Mouse (Mus musculus): ENCODE measurements around the gene Fnip2.
"Not testable (repeated sequence)": the region's sequence is repeated elsewhere in the genome, so short reads cannot be mapped to it uniquely, and the experiment has no call there.

The Fnip2 gene

GRCm38 (mm10) chr3:79567703-79568362, at the start of gene Fnip2:
Gene Fnip2, minus strand, starts transcription at chr3:79567796.
- DNase-seq (ENCODE audit: low spot score), result peak; percentile 96

GRCm38 (mm10) chr3:79609886-79610285, 42.3 kb upstream of the Fnip2 start:
- DNase-seq (ENCODE audit: low spot score), result no peak

- no peak for DNase-seq (ENCODE audit: low spot score)
These were observed 27.9 kb upstream of the Fnip2 start for GRCm38 (mm10) chr3:79595468-79595867.

DNA sequence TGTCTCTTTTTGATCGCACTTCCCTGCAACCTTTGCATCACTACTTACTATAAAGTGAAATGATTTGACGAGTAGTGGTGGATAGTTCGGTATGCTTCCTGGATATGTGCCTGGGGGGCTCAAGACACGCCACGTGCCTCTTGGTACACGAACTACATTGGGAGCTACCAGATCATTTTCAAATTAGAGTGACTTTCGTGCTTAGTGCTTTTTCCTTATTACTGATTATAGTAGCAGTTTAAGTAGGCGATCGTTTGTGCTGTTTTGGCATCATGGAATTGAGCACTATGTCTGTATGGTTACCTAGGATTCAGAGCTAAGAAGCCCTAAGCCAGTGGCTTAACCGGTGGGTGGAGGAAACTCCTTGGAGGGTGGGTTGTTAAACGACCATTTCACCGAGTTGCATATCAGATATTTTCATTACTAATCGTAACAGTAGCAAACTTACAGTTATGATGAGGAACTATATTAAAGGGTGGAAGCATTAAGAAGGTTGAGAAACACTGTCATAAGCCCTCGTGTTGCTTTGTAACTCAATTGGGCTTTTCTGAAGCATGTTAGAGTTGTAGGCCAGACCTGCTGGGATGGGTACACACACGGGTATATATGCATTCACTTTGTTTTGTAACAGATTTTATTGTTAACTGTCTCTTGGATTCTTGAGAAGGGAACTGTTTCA, 24.3 kb upstream of the Fnip2 start:
- no peak for DNase-seq (ENCODE audit: low spot score)

DNA sequence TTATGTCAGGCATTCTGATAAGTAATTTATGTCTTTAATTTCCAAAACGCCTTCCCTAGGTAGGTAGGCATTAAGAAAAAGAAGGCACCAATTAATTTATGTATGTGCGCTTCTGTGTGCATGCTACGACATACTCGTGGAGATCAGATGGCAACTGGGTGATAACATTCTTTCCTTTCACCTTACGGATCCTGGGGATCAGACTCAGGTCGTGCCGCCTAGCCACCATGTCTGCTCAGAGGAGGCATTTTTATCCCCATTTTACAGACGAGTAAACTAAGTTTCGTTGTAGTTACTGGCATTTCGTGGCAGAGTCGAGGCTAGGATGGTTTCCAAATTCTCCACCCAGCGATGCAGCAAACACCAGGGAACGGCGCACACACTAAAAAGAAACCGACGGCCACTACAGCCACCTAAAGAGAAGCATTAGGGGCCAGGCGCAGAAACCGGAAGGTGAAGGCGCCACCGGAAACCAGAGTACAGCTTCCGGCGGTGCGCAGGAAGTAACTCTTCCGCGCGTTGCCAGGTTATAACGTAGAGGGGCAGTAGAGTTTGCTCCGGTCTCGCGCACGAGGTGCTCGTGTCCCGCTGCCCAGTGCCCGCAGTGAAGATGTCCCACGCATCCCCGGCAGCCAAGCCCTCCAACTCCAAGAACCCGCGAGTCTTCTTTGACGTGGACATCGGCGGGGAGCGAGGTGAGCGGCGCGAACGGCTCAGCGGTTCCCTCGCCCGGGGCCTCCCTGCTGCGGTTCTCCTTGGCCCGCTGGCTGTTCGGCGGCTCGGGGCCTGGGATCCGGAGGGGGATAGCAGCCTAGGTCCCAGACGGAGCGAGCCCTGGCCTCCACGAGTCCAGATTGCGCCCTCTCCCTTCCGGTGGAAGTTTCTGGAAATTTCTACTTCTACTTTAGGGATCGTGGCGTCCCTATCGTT, 23.5 kb upstream of the Fnip2 start, which contains the start of gene Ppid:
Gene Ppid (plus strand): TSS at position 480 of the 930 bp plus-strand sequence.
- DNase-seq (ENCODE audit: low spot score), result peak; percentile 90

- DNase-seq (ENCODE audit: low spot score), result peak; percentile 28
These were observed 22.1 kb upstream of the Fnip2 start for GRCm38 (mm10) chr3:79589671-79590070.

GRCm38 (mm10) chr3:79586804-79587203, 19.2 kb upstream of the Fnip2 start:
- peak; percentile 92 for DNase-seq (ENCODE audit: low spot score)

DNA sequence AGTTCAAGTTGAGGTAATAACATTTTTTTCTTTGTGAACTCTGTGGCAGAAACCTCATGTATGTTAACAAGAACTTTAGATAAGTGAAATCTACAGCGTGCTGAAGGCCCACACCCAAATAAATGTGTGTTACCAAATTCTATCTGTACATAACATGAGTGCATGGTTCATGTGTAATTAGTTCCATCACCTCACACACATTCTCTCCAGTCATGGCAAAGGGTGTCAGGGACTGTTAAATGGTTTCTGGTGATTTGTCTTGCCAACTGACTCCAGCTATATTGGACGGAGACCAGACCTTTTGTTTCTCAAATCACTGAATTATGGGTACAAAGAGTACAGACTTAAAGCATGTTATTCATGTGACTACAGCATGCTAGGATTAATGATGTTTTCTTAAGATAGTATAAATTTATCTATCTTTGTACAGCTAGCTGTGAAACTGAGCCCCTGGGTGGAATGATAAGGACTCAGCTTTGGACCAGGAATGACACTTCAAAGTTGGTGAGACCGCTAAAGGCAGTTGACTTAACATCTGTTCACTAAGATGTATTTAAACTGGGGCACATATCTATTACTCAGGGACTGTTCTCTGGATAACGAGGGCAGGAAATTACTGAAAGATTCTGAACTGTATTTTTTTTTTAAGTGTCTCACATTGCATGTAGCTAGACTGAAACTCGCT, 12.4 kb upstream of the Fnip2 start:
- DNase-seq (ENCODE audit: low spot score), result no peak

DNA sequence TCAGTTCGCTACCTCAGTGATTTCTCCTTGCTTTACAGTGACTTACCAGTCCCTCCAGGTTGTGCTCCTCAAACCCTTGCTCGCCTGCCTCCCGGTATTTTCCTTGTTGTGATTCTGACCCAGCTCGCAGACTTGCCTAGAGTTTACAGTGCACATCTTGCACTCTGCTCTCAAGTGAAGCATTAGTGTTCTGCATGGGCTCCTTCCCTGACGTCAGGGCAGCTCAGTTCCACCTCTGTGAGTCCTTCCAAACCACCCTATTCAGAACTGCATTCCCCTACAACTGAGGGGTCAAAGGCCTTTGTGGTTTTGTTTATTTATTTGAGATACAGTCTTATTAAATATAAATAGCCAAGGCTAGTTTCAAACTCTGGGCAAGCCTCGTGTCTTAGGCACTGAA, 10.6 kb upstream of the Fnip2 start:
- DNase-seq (ENCODE audit: low spot score), result no peak

GRCm38 (mm10) chr3:79577606-79578005, 10.0 kb upstream of the Fnip2 start:
- no peak for DNase-seq (ENCODE audit: low spot score)

GRCm38 (mm10) chr3:79576865-79577264, 9.3 kb upstream of the Fnip2 start:
- no peak for DNase-seq (ENCODE audit: low spot score)

DNA sequence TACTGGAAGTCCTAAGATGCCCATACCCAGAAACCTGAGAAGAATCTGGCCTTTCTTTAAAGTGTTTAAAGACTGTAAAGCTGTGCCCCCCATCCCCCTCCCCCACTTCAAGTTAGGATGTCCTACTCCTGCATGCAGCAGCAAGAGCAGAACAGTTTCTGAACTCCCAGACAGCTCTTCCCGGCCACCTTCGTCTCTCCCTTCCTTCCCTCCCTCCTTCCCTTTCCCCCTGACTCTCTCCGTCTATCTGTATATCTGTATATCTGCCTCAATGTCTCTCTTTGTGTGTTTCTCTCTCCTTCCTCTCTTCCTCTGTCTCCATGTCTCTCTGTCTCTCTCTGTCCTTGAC, 8.8 kb upstream of the Fnip2 start:
- no peak for DNase-seq (ENCODE audit: low spot score)

DNA sequence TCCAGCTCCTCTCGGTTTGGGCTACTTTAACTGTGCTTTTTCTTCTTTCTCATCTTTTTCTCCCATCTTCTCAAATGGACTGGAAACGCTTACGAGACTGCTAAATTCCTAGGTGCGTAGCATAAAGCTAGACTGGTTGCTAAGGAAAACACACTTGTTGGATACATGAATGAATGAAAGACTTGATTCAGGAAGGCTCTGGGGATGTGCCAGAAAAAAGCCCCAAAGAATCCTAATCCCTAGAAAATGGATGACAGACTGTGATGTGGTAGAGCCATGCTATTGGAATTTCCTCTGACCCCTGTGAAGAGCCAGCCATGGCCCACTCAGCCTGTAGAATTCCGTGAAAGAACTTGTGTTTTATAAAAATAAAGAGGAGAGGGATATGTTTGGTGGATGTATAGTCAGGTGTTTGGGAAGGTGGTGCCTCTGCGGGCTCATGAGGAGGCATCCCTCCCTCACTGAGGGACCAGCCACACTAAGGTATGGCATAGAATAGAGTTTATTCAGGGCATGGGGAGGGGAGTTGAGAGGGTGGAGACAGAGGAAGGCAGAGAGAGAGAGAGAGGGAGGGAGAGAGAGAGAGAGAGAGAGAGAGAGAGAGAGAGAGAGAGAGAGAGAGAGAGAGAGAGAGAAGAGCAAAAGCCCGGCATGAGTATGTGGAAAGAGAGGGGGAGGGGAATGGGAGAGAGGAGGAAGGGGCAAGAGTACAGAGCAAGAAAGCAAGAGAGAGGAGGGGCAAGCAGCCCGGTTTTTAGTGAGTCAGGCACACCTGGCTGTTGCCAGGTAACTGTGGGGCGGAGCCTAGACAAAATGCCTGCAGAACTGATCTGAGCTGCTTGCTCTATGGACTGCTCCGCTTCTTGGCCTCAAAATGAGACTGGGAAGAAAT, 8.2 kb upstream of the Fnip2 start:
- DNase-seq (ENCODE audit: low spot score), result no peak

- no peak for DNase-seq (ENCODE audit: low spot score)
These were observed 6.7 kb upstream of the Fnip2 start for GRCm38 (mm10) chr3:79574336-79574735.

DNA sequence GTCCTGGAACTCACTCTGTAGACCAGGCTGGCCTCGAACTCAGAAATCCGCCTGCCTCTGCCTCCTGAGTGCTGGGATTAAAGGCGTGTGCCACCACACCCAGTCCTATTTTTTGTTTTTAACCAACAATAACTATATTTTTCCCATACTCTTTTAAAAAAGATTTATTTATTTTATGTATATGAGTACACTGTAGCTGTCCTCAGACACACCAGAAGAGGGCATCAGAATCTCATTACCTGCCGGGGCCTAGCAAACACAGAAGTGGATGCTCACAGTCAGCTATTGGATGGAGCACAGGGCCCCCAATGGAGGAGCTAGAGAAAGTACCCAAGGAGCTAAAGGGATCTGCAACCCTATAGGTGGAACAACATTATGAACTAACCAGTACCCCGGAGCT, 5.8 kb upstream of the Fnip2 start:
- not testable (repeated sequence) for DNase-seq (ENCODE audit: low spot score)

GRCm38 (mm10) chr3:79572399-79572798, 4.8 kb upstream of the Fnip2 start:
- no peak for DNase-seq (ENCODE audit: low spot score)

- DNase-seq (ENCODE audit: low spot score), result no peak
These were observed 1.7 kb upstream of the Fnip2 start for GRCm38 (mm10) chr3:79569351-79569681.

GRCm38 (mm10) chr3:79568629-79569350, 1.2 kb upstream of the Fnip2 start:
- DNase-seq (ENCODE audit: low spot score), result peak; percentile 31

DNA sequence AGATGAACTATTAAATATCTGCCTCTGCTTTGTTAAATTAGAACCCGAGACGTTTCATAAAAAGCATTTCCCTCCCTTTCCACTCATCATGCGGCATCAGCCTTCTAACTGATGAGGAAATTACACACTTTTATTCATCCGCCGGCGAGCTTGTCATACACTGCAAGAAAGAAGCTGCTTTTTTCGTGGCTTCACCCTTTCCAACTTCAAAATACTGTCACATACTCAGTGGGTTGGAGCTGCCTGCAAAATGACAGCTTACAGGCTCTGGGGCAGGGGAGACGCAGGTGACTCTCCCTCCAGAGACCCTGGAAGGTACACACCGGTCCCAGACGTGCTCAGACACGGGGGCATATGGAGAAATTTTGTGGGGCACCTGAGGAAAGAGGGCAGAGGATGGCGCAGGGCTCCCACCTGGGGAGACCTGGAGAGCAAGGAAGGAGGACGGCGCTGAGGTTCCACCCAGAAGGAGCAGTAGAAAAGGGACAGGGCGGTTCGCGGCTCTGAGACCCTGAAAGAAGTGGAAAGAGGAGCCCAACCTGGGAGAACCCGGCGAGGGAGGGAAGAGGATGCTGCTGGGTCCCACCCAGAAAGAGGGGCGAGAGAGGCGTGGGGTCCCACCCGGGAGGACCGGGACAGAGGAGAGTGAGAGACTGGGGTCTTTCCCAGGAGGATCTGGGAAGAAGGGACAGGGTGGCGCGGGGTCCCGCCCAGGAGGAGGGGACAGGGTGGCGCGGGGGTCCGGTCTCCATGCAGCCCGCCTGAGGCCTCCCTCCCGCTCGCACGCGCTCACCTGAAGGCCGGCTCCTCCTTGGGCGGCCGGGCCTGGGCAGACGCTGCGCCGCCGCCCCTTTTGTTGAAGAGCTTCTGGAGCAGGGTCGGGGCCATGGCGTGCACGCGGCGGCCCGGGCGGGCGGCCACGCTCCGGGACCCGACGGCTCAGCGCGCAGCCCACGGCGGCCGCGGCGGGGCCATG, 592 bp downstream of the Fnip2 start:
- DNase-seq (ENCODE audit: low spot score), result peak; percentile 24

All from adipocyte (in vitro differentiated cells).